Mouse (Mus musculus) intestine, embryonic 15.5 days (tissue): ENCODE results near the gene Ksr1. TPM values are rescaled to one million over a fixed set of nuclear protein-coding genes. Genes with fewer than 3 reads are reported as not detected.
A peak's percentile ranks its signal among the peaks of the same experiment; 100 is the strongest.

ENCODE experiments used
- ATAC-seq: fragments of 200-750 bp; cut with Nextera tagmentation; 2 replicates; pipeline ENCODE4 v1.8.0; 2017; ENCODE audit warnings: moderate TSS enrichment, moderate library complexity
- H3K27ac ChIP-seq: fragments of 300-500 bp; sonication (generic); 2 replicates; pipeline ENCODE4 v1.5.1; 2015; ENCODE audit warnings: mild to moderate bottlenecking, inconsistent platforms
- H3K27me3 ChIP-seq: fragments of 300-500 bp; sonication (generic); replicated peaks from 2 replicates; pipeline ENCODE4 v1.6.1; 2015; ENCODE audit warnings: inconsistent platforms
- H3K36me3 ChIP-seq: fragments of 300-500 bp; sonication (generic); 2 replicates; pipeline ENCODE4 v1.6.1; 2015; ENCODE audit warnings: inconsistent platforms
- H3K4me1 ChIP-seq: fragments of 300-500 bp; sonication (generic); replicated peaks from 2 replicates; pipeline ENCODE4 v1.6.1; 2015; ENCODE audit warnings: inconsistent platforms
- H3K4me2 ChIP-seq: fragments of 300-500 bp; sonication (generic); replicated peaks from 2 replicates; pipeline ENCODE4 v1.6.1; 2015; ENCODE audit warnings: mild to moderate bottlenecking, inconsistent platforms
- H3K4me3 ChIP-seq: fragments of 300-500 bp; sonication (generic); replicated peaks from 2 replicates; pipeline ENCODE4 v1.5.1; 2015; ENCODE audit warnings: inconsistent platforms
- H3K9ac ChIP-seq: fragments of 300-500 bp; sonication (generic); 2 replicates; pipeline ENCODE4 v1.6.1; 2015; ENCODE audit warnings: inconsistent platforms
- H3K9me3 ChIP-seq: fragments of 300-500 bp; sonication (generic); 2 replicates; pipeline ENCODE4 v1.6.1; 2016; ENCODE audit warnings: inconsistent platforms
- WGBS: fragments of 180-500 bp; shearing (Covaris S2); methylation state at CpG from one replicate; pipeline ENCODE4 v1.1.7; 2015; 5-methylcytosine and 5-hydroxymethylcytosine counted together
- polyA plus RNA-seq: library from polyadenylated mRNA; unstranded; fragments of >200 nt; fragmentation: Nextera tagmentation; extraction: Ambion mirVana; gene quantifications from 2 replicates; pipeline ENCODE4 v1.2.1, GENCODE M21; 2015

Gene Ksr1
- polyA plus RNA-seq, 1 experiment from 2014 or later, result 4.4 TPM

- H3K36me3 ChIP-seq, result no peaks in the 10 kb centered on the region
- 70% methylated on average over 4 of the region's 4 CpGs for WGBS
- ATAC-seq, result no peak
Observed at GRCm38 (mm10) chr11:79166582-79167300, 20.5 kb upstream of the Ksr1 start.

GRCm38 (mm10) chr11:79161077-79161758 is 15.0 kb upstream of the Ksr1 start:
- ATAC-seq, result no peak
- H3K27ac ChIP-seq, result no peak overlapping the region; the same call in 1 of the 2 replicates
- WGBS, result 84% methylated on average over 6 of the region's 6 CpGs

More at GRCm38 (mm10) chr11:79166582-79167300, 20.5 kb upstream of the Ksr1 start:
- H3K4me3 ChIP-seq, result no peak overlapping the region
- H3K9me3 ChIP-seq, result no peaks in the 10 kb centered on the region
- H3K4me2 ChIP-seq, result no peak overlapping the region
- 0 out of 2 replicates have a peak, but pooled peaks cover 12% of the 10 kb centered on the region for H3K4me1 ChIP-seq
- H3K9ac ChIP-seq, result no peak overlapping the region
- no peak overlapping the region for H3K27ac ChIP-seq
- no peaks in the 10 kb centered on the region for H3K27me3 ChIP-seq

GRCm38 (mm10) chr11:79160127-79160526 is 13.9 kb upstream of the Ksr1 start:
- Histone ChIP-seq H3K36me3 (no peaks in the 10 kb centered on the region), H3K4me3 (no peak overlapping the region), H3K9me3 (no peaks in the 10 kb centered on the region), H3K4me2 (no peak overlapping the region), H3K4me1 (0 out of 2 replicates have a peak, but pooled peaks cover 18% of the 10 kb centered on the region), H3K27me3 (no peaks in the 10 kb centered on the region), H3K9ac (no peak overlapping the region), H3K27ac (no peak overlapping the region)
- 86% methylated on average over 6 of the region's 6 CpGs for WGBS
- ATAC-seq, result no peak

More at GRCm38 (mm10) chr11:79161077-79161758, 15.0 kb upstream of the Ksr1 start:
- H3K9ac ChIP-seq, result no peak overlapping the region
- H3K4me1 ChIP-seq, result 0 out of 2 replicates have a peak, but pooled peaks cover 18% of the 10 kb centered on the region
- no peaks in the 10 kb centered on the region for H3K36me3 ChIP-seq
- no peak overlapping the region for H3K4me2 ChIP-seq
- no peak overlapping the region for H3K4me3 ChIP-seq
- no peaks in the 10 kb centered on the region for H3K27me3 ChIP-seq
- H3K9me3 ChIP-seq, result no peaks in the 10 kb centered on the region

GRCm38 (mm10) chr11:79157729-79158128 is 11.5 kb upstream of the Ksr1 start:
- Histone ChIP-seq H3K4me1 (0 out of 2 replicates have a peak, but pooled peaks cover 10% of the 10 kb centered on the region), H3K9ac (no peak overlapping the region), H3K27ac (peak overlapping the region; percentile 85), H3K36me3 (no peaks in the 10 kb centered on the region), H3K4me2 (no peak overlapping the region), H3K27me3 (no peaks in the 10 kb centered on the region), H3K4me3 (no peak overlapping the region), H3K9me3 (no peaks in the 10 kb centered on the region)
- 42% methylated on average over 4 of the region's 4 CpGs for WGBS
- ATAC-seq, result peak; percentile 92

GRCm38 (mm10) chr11:79155348-79155747 is 9.1 kb upstream of the Ksr1 start:
- H3K4me3 ChIP-seq, result no peak overlapping the region
- H3K4me2 ChIP-seq, result no peak overlapping the region
- H3K9ac ChIP-seq, result no peak overlapping the region
- H3K9me3 ChIP-seq, result no peaks in the 10 kb centered on the region
- 58% methylated on average over 6 of the region's 6 CpGs for WGBS
- no peaks in the 10 kb centered on the region for H3K36me3 ChIP-seq
- 0 out of 2 replicates have a peak, but pooled peaks cover 7% of the 10 kb centered on the region for H3K4me1 ChIP-seq
- no peak overlapping the region for H3K27ac ChIP-seq
- H3K27me3 ChIP-seq, result no peaks in the 10 kb centered on the region
- ATAC-seq, result no peak

- H3K9me3 ChIP-seq, result no peaks in the 10 kb centered on the region
- ATAC-seq, result peak; percentile 54; the same call in 1 of the 2 replicates
- H3K4me3 ChIP-seq, result no peak overlapping the region
- H3K4me1 ChIP-seq, result 0 out of 2 replicates have a peak, but pooled peaks cover 4% of the 10 kb centered on the region
- no peak overlapping the region for H3K27ac ChIP-seq
- no peak overlapping the region for H3K4me2 ChIP-seq
- WGBS, result 54% methylated on average over 5 of the region's 5 CpGs
- no peaks in the 10 kb centered on the region for H3K27me3 ChIP-seq
- no peaks in the 10 kb centered on the region for H3K36me3 ChIP-seq
- H3K9ac ChIP-seq, result no peak overlapping the region
Observed at GRCm38 (mm10) chr11:79152696-79153095, 6.5 kb upstream of the Ksr1 start.

GRCm38 (mm10) chr11:79151874-79152273 is 5.7 kb upstream of the Ksr1 start:
- no peaks in the 10 kb centered on the region for H3K27me3 ChIP-seq
- H3K4me3 ChIP-seq, result no peak overlapping the region
- no peak overlapping the region for H3K4me2 ChIP-seq
- no peaks in the 10 kb centered on the region for H3K36me3 ChIP-seq
- ATAC-seq, result no peak
- no peak overlapping the region for H3K27ac ChIP-seq
- no peak overlapping the region for H3K9ac ChIP-seq
- WGBS, result 78% methylated on average over 7 of the region's 7 CpGs
- H3K9me3 ChIP-seq, result no peaks in the 10 kb centered on the region
- 0 out of 2 replicates have a peak, but pooled peaks cover 4% of the 10 kb centered on the region for H3K4me1 ChIP-seq

- Histone ChIP-seq H3K27ac (no peak overlapping the region), H3K9ac (no peak overlapping the region), H3K9me3 (no peaks in the 10 kb centered on the region), H3K4me3 (no peak overlapping the region), H3K36me3 (no peaks in the 10 kb centered on the region), H3K27me3 (no peaks in the 10 kb centered on the region), H3K4me1 (0 out of 2 replicates have a peak, but pooled peaks cover 4% of the 10 kb centered on the region), H3K4me2 (no peak overlapping the region)
- no peak for ATAC-seq
- 63% methylated on average over 3 of the region's 3 CpGs for whole genome bisulfite sequencing
Observed at GRCm38 (mm10) chr11:79150301-79150700, 4.1 kb upstream of the Ksr1 start.

- no peak overlapping the region for H3K4me2 ChIP-seq
- peaks cover 12% of the 10 kb centered on the region for H3K4me1 ChIP-seq
- no peaks in the 10 kb centered on the region for H3K9me3 ChIP-seq
- no peaks in the 10 kb centered on the region for H3K27me3 ChIP-seq
- no peak overlapping the region for H3K9ac ChIP-seq
- no peak overlapping the region for H3K27ac ChIP-seq
- no peak overlapping the region for H3K4me3 ChIP-seq
- ATAC-seq, result no peak
- no peaks in the 10 kb centered on the region for H3K36me3 ChIP-seq
- WGBS, result 83% methylated on average over 4 of the region's 4 CpGs
Observed at GRCm38 (mm10) chr11:79149295-79149694, 3.1 kb upstream of the Ksr1 start.

GRCm38 (mm10) chr11:79148783-79149182 is 2.6 kb upstream of the Ksr1 start:
- Histone ChIP-seq H3K36me3 (no peaks in the 10 kb centered on the region), H3K4me1 (peaks cover 17% of the 10 kb centered on the region), H3K4me3 (no peak overlapping the region), H3K9ac (no peak overlapping the region), H3K27me3 (no peaks in the 10 kb centered on the region), H3K4me2 (no peak overlapping the region), H3K27ac (no peak overlapping the region), H3K9me3 (no peaks in the 10 kb centered on the region)
- WGBS, result 81% methylated on average over 4 of the region's 4 CpGs
- no peak for ATAC-seq

GRCm38 (mm10) chr11:79145283-79146265 is 633 bp downstream of the Ksr1 start:
- Histone ChIP-seq H3K27me3 (no peaks in the 10 kb centered on the region), H3K4me2 (peak overlapping the region; percentile 79), H3K27ac (peak overlapping the region; percentile 95), H3K4me3 (peak overlapping the region; percentile 85), H3K9me3 (no peaks in the 10 kb centered on the region), H3K4me1 (peaks cover 37% of the 10 kb centered on the region), H3K36me3 (no peaks in the 10 kb centered on the region), H3K9ac (peak overlapping the region; percentile 93)
- under 1% methylated on average over 60 of the region's 62 CpGs for WGBS
- peak; percentile 62 for ATAC-seq
